Mouse (Mus musculus) stomach, embryonic 14.5 days (tissue): Measurements from ENCODE around the gene Rpl37. TPM values are rescaled to one million over a fixed set of nuclear protein-coding genes. Genes with fewer than 3 reads are reported as not detected.

Source experiments
- ATAC-seq: fragments of 200-750 bp; cut with Nextera tagmentation; 2 replicates; pipeline ENCODE4 v1.8.0; 2017; ENCODE audit warnings: low read depth, moderate TSS enrichment; ENCODE audit not compliant: insufficient number of reproducible peaks, insufficient read depth, low FRiP score
- H3K27ac ChIP-seq: fragments of 300-500 bp; sonication (generic); 2 replicates; pipeline ENCODE4 v1.5.1; 2014; ENCODE audit warnings: mild to moderate bottlenecking, low read length, moderate library complexity, mixed read lengths
- H3K27me3 ChIP-seq: fragments of 300-500 bp; sonication (generic); 2 replicates; pipeline ENCODE4 v1.6.1; 2014; ENCODE audit warnings: low read length, control low read depth, mixed read lengths; ENCODE audit not compliant: control insufficient read depth, insufficient read depth
- H3K36me3 ChIP-seq: fragments of 300-500 bp; sonication (generic); 2 replicates; pipeline ENCODE4 v1.6.1; 2014; ENCODE audit warnings: mild to moderate bottlenecking, control low read depth, low read length, moderate library complexity, mixed read lengths; ENCODE audit not compliant: control insufficient read depth, insufficient read depth
- H3K4me1 ChIP-seq: fragments of 300-500 bp; sonication (generic); 2 replicates; pipeline ENCODE4 v1.6.1; 2014; ENCODE audit warnings: low read length, control low read depth, mixed read lengths; ENCODE audit not compliant: control insufficient read depth, insufficient read depth
- H3K4me2 ChIP-seq: fragments of 300-500 bp; sonication (generic); replicated peaks from 2 replicates; pipeline ENCODE4 v1.6.1; 2014; ENCODE audit warnings: low read depth, low read length, control low read depth
- H3K4me3 ChIP-seq: fragments of 300-500 bp; sonication (generic); 2 replicates; pipeline ENCODE4 v1.5.1; 2014; ENCODE audit warnings: low read depth, low read length, control low read depth
- H3K9ac ChIP-seq: fragments of 300-500 bp; sonication (generic); replicated peaks from 2 replicates; pipeline ENCODE4 v1.6.1; 2014; ENCODE audit warnings: low read depth, mild to moderate bottlenecking, control low read depth, low read length, moderate library complexity, mixed read lengths
- H3K9me3 ChIP-seq: fragments of 300-500 bp; sonication (generic); 2 replicates; pipeline ENCODE4 v1.6.1; 2016; ENCODE audit warnings: low read depth, low read length, control low read depth; ENCODE audit not compliant: control insufficient read depth
- WGBS: fragments of 180-500 bp; shearing (Covaris S2); extraction: QIAGEN DNeasy Blood & Tissue Kit; methylation state at CpG from one replicate; pipeline ENCODE4 v1.1.7; 2014; 5-methylcytosine and 5-hydroxymethylcytosine counted together
- polyA plus RNA-seq: library from polyadenylated mRNA; unstranded; fragments of >200 nt; fragmentation: Nextera tagmentation; extraction: Ambion mirVana; gene quantifications from 2 replicates; pipeline ENCODE4 v1.2.1, GENCODE M21; 2014

The Rpl37 gene
- polyA plus RNA-seq, 1 experiment from 2014 or later: 883 TPM

DNA sequence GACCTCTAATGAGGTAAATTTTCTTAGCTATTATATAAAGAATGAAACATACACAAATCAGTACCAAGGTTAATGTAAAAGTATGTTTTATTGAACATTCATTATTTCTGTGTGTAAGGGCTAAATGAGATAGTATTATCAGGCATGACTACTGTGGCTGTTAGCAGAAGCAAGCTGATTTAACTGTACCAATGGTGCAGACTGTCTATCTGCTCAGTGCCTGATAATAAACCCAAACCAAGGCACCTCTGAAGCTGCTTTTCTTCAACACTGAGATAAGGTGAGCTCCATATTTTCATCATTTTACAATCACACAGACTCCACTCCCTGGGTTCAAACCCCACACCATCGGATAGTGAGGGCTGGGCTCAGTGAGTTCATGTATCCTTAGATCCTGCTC lies 19.1 kb upstream of the Rpl37 start:
- Histone ChIP-seq H3K4me1 (no peaks in the 10 kb centered on the region), H3K27ac (no peak overlapping the region), H3K9ac (no peak overlapping the region), H3K36me3 (no peaks in the 10 kb centered on the region), H3K9me3 (no peaks in the 10 kb centered on the region), H3K27me3 (no peaks in the 10 kb centered on the region), H3K4me2 (no peak overlapping the region), H3K4me3 (no peak overlapping the region)
- 93% methylated on average over 1 of the region's 1 CpGs for WGBS
- no peak for ATAC-seq

DNA sequence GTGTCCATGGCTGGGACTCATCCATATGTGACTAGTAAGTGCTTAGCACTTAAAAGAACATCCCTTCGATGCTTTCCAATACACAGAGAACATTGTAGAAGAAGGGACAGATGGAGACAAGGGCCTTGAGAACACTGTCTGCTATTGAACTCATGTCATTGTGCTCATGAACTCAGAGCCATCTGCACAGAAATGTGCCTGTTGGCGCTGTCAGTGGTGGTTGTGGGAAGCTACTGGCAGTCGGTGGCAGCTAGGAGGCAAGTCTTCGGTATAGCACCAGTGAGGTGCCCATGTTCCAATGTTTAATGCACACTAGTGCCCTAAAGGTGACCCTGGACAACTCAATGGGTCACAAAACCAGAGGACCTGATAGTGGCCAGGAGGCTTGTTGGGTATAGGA lies 14.1 kb upstream of the Rpl37 start:
- Histone ChIP-seq H3K9ac (no peak overlapping the region), H3K9me3 (no peaks in the 10 kb centered on the region), H3K4me1 (no peaks in the 10 kb centered on the region), H3K36me3 (no peaks in the 10 kb centered on the region), H3K27ac (no peak overlapping the region), H3K27me3 (no peaks in the 10 kb centered on the region), H3K4me2 (no peak overlapping the region), H3K4me3 (no peak overlapping the region)
- 91% methylated on average over 4 of the region's 4 CpGs for WGBS
- ATAC-seq: no peak

DNA sequence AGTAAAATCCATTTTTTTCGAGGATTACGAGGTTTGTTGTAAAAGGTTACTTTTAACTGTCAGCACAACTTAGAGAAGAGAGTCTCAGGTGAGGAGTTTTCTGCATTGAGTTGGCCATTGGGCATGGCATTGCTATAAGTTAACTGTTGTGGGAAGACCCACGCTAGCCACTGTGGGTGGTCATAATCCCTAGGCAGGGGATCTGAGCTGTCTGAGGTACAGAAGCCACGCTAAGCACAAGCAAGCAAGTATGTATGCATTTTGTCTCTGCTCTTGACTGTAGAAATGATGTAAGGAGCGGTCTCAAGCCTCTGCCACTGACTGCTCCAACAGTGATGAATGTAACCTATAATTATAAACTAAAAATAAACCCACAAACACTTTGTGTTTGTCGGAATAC lies 10.6 kb upstream of the Rpl37 start:
- WGBS: 77% methylated on average over 6 of the region's 6 CpGs
- Histone ChIP-seq H3K27me3 (no peaks in the 10 kb centered on the region), H3K9ac (no peak overlapping the region), H3K4me3 (no peak overlapping the region), H3K4me1 (no peaks in the 10 kb centered on the region), H3K4me2 (no peak overlapping the region), H3K27ac (no peak overlapping the region), H3K36me3 (no peaks in the 10 kb centered on the region), H3K9me3 (no peaks in the 10 kb centered on the region)
- ATAC-seq: no peak

DNA sequence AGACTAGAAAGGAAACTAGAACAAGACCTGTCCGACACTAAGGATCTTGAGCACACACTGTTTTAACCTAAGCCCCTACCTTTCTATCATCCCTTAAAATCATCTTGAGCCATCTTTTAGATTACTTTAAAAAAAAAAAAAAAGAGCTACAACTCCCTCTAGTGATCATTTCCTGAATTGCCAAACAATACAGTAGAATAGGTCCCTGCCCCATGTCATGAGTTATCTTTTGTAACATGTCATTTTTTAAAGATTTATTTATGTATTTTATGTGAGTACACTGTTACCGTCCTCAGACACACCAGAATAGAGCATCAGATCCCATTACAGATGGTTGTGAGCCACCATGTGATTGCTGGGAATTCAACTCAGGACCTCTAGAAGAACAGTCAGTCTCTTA lies 10.2 kb upstream of the Rpl37 start:
- no peak overlapping the region for H3K27ac ChIP-seq
- no peak overlapping the region for H3K9ac ChIP-seq
- no peaks in the 10 kb centered on the region for H3K36me3 ChIP-seq
- 46% methylated on average over 2 of the region's 2 CpGs for WGBS
- ATAC-seq: no peak
- no peaks in the 10 kb centered on the region for H3K4me1 ChIP-seq
- H3K27me3 ChIP-seq: no peaks in the 10 kb centered on the region
- H3K9me3 ChIP-seq: no peaks in the 10 kb centered on the region
- H3K4me2 ChIP-seq: no peak overlapping the region
- no peak overlapping the region for H3K4me3 ChIP-seq

DNA sequence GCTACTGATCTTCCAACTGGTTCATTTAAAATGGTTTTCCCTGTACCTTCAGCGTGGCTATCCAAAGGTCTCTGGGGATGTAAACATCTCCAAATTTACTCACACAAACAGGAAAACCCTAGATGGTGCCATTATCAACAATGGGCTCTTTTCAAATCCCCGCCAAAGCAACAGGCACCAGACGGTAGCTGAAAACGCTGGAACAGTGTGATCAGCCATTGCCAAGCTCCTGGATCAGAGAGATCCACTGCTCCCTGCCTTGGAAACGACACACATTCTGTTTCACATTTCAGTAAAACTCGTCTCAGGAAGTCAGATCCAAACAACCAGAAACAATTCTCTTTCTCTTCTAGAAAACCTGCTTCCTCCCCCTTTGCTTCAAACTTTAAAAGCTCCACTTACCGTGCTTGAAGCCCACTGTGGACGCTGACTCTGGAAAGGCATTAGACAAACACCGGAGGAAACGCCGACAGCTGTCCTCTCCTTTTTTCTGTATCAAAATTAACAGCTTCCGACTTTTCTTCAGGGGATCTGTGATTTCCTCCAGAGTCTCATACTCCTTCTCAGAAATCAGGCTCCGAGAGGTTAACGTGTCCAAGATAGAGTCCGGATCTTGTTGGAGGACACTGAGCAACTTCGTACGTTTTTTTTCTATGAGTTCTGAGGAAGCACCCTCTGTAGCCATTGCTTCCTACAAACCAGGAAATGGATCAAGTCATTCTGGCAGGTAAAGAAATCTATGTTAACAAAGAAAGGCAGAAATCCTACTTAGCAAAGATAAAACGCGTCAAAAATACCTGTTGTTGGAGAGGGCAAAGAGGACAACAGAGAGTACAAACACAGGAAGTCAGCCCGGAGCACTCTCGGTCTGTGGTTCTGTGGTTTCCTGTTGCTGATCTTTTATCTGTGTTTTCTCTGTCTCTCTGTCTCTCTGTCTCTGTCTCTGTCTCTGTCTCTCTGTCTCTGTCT lies 8.5 kb upstream of the Rpl37 start, which contains the start of gene Card6:
Gene Card6, minus strand, starts transcription at position 854 of the 969 bp plus-strand sequence.
- no peaks in the 10 kb centered on the region for H3K9me3 ChIP-seq
- H3K27ac ChIP-seq: peak within 1 kb of the TSS; percentile 21; the same call in 1 of the 2 replicates
- H3K4me2 ChIP-seq: peak within 1 kb of the TSS; percentile 24
- peak within 1 kb of the TSS; percentile 19 for H3K4me3 ChIP-seq
- no peaks in the 10 kb centered on the region for H3K27me3 ChIP-seq
- H3K36me3 ChIP-seq: no peaks in the 10 kb centered on the region
- peak within 1 kb of the TSS; percentile 10; the same call in 1 of the 2 replicates for H3K9ac ChIP-seq
- ATAC-seq: no peak
- no peaks in the 10 kb centered on the region for H3K4me1 ChIP-seq
- 47% methylated on average over 21 of the region's 21 CpGs for WGBS

DNA sequence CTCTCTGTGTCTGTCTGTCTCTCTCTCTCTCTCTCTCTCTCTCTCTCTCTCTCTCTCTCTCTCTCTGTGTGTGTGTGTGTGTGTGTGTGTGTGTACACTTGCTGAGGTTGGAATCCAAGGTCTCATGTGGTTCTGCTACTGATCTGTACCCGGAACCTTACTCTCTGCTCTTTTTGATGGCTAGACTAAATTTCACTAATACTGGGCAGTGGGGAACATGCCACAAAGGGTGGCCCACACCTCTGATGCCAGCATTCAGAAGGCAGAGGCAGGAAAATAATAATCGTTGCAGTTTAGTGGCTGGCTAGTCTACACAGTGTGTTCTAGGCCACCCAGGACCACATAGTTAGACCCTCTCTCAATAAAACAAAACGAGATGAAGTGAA lies 7.8 kb upstream of the Rpl37 start:
- Histone ChIP-seq H3K27me3 (no peaks in the 10 kb centered on the region), H3K4me2 (peak overlapping the region; percentile 24; the same call in 1 of the 2 replicates), H3K9me3 (no peaks in the 10 kb centered on the region), H3K4me3 (no peak overlapping the region), H3K36me3 (no peaks in the 10 kb centered on the region), H3K4me1 (no peaks in the 10 kb centered on the region), H3K27ac (no peak overlapping the region), H3K9ac (no peak overlapping the region)
- 84% methylated on average over 3 of the region's 3 CpGs for WGBS
- ATAC-seq: no peak

DNA sequence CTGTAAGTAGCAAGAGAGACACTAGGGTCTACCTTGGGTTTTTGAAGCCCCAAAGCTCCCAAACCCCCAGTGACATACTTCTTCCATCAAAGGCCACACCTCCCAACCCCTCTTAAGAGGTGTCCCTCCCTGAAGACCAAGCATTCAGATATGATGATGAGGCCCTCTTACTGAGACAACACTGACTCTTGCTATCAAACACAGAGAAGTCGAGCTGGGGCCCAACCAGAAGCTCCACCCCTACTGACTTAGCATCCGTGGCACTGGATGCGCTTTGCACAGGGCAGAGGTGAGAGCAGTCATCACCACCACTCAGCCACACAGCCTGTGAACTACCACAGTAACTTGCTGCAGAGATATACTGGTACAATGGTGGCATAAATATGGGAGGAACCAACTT lies 3.8 kb upstream of the Rpl37 start:
- H3K9me3 ChIP-seq: no peaks in the 10 kb centered on the region
- no peak overlapping the region for H3K27ac ChIP-seq
- H3K4me2 ChIP-seq: no peak overlapping the region
- no peak overlapping the region for H3K9ac ChIP-seq
- ATAC-seq: no peak
- peaks cover 6% of the 10 kb centered on the region; the same call in 1 of the 2 replicates for H3K4me1 ChIP-seq
- no peaks in the 10 kb centered on the region for H3K27me3 ChIP-seq
- WGBS: 84% methylated on average over 3 of the region's 3 CpGs
- no peak overlapping the region for H3K4me3 ChIP-seq
- peaks cover 3% of the 10 kb centered on the region; the same call in 1 of the 2 replicates for H3K36me3 ChIP-seq

DNA sequence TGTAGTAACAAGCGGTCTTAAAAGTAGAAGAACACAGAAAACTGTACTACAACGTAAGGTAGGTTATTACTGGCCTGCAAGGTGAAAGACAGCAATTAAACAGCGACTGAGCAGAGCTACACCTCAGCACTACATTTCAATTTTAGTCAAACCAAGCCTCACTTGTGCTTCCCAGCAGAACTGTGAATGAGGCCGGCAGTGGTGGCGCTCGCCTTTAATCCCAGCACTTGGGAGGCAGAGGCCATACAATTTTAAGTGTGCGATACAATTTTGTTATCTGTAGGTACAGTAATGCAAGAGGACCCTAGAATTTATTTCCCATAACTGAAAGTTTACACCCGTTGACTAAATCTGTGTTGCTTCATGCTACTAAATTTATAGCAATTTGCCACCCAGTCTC lies 1.3 kb upstream of the Rpl37 start:
- no peaks in the 10 kb centered on the region for H3K9me3 ChIP-seq
- H3K9ac ChIP-seq: peak overlapping the region; percentile 45; the same call in 1 of the 2 replicates
- no peaks in the 10 kb centered on the region for H3K27me3 ChIP-seq
- peak overlapping the region; percentile 87 for H3K4me3 ChIP-seq
- H3K4me1 ChIP-seq: peaks cover 11% of the 10 kb centered on the region; the same call in 1 of the 2 replicates
- H3K27ac ChIP-seq: peak overlapping the region; percentile 89
- peaks cover 28% of the 10 kb centered on the region for H3K36me3 ChIP-seq
- WGBS: 58% methylated on average over 8 of the region's 8 CpGs
- H3K4me2 ChIP-seq: peak overlapping the region; percentile 43
- ATAC-seq: no peak
